Mouse (Mus musculus) forebrain, embryonic 14.5 days (tissue): ENCODE measurements at regions not wholly inside any gene's neighbourhood (a gene's known extent, or its start where the extent isn't known, plus 50 kb on each side); places are given as distances from the start of the nearest gene placed in this dataset.

Experiments used
- ATAC-seq: fragments of 200-750 bp; cut with Nextera tagmentation; 2 replicates; pipeline ENCODE4 v1.8.0; 2017; ENCODE audit warnings: mild to moderate bottlenecking, moderate library complexity
- DNase-seq: peaks from one replicate; pipeline ENCODE4 v3.0.0-alpha.2; 2015; ENCODE audit warnings: low spot score
- H3K27ac ChIP-seq: fragments of 300-500 bp; sonication (generic); 2 replicates; pipeline ENCODE4 v1.5.1; 2014; ENCODE audit warnings: low read depth, mild to moderate bottlenecking, control low read depth, low read length, moderate library complexity
- H3K27me3 ChIP-seq: fragments of 300-500 bp; sonication (generic); replicated peaks from 2 replicates; pipeline ENCODE4 v1.6.1; 2014; ENCODE audit warnings: low read length, control low read depth, mixed read lengths; ENCODE audit not compliant: control insufficient read depth, insufficient read depth
- H3K36me3 ChIP-seq: fragments of 300-500 bp; sonication (generic); 2 replicates; pipeline ENCODE4 v1.6.1; 2014; ENCODE audit warnings: low read length, control low read depth; ENCODE audit not compliant: control insufficient read depth, insufficient read depth
- H3K4me1 ChIP-seq: fragments of 300-500 bp; sonication (generic); 2 replicates; pipeline ENCODE4 v1.6.1; 2014; ENCODE audit warnings: antibody characterized with exemption, low read length, control low read depth; ENCODE audit not compliant: control insufficient read depth, insufficient read depth
- H3K4me2 ChIP-seq: fragments of 300-500 bp; sonication (generic); 2 replicates; pipeline ENCODE4 v1.6.1; 2014; ENCODE audit warnings: mild to moderate bottlenecking, control low read depth, low read length
- H3K4me3 ChIP-seq: fragments of 300-500 bp; sonication (generic); 2 replicates; pipeline ENCODE4 v1.5.1; 2014; ENCODE audit warnings: low read depth, low read length, control low read depth
- H3K9ac ChIP-seq: fragments of 300-500 bp; sonication (generic); 2 replicates; pipeline ENCODE4 v1.6.1; 2014; ENCODE audit warnings: mild to moderate bottlenecking, low read length, control low read depth, moderate library complexity
- H3K9me3 ChIP-seq: fragments of 300-500 bp; sonication (generic); replicated peaks from 2 replicates; pipeline ENCODE4 v1.6.1; 2016; ENCODE audit warnings: low read length, control low read depth, mixed read lengths; ENCODE audit not compliant: control insufficient read depth
- WGBS: fragments of 180-500 bp; shearing (Covaris S2); extraction: QIAGEN DNeasy Blood & Tissue Kit; methylation state at CpG from one replicate; pipeline ENCODE4 v1.1.7; 2014; 5-methylcytosine and 5-hydroxymethylcytosine counted together

- no peak overlapping the region for H3K4me3 ChIP-seq
- H3K9ac ChIP-seq, result no peak overlapping the region
- no peaks in the 10 kb centered on the region for H3K4me1 ChIP-seq
- H3K27ac ChIP-seq, result no peak overlapping the region
- no peaks in the 10 kb centered on the region for H3K9me3 ChIP-seq
- WGBS, result 14% methylated on average over 7 of the region's 7 CpGs
- DNase-seq (peak; percentile 52), ATAC-seq (peak; percentile 40; the same call in 1 of the 2 replicates)
- H3K36me3 ChIP-seq, result no peaks in the 10 kb centered on the region
- H3K4me2 ChIP-seq, result no peak overlapping the region
- H3K27me3 ChIP-seq, result no peaks in the 10 kb centered on the region
Measured at GRCm38 (mm10) chr4:140463296-140463695, 202.5 kb downstream of the Arhgef10l start.

GRCm38 (mm10) chr4:140461317-140461716 is 204.5 kb downstream of the Arhgef10l start:
- H3K9ac ChIP-seq, result no peak overlapping the region
- H3K27me3 ChIP-seq, result no peaks in the 10 kb centered on the region
- H3K4me3 ChIP-seq, result no peak overlapping the region
- H3K9me3 ChIP-seq, result no peaks in the 10 kb centered on the region
- DNase-seq (no peak), ATAC-seq (no peak)
- no peaks in the 10 kb centered on the region for H3K4me1 ChIP-seq
- H3K27ac ChIP-seq, result no peak overlapping the region
- H3K4me2 ChIP-seq, result no peak overlapping the region
- H3K36me3 ChIP-seq, result no peaks in the 10 kb centered on the region
- WGBS, result 77% methylated on average over 16 of the region's 16 CpGs

DNA sequence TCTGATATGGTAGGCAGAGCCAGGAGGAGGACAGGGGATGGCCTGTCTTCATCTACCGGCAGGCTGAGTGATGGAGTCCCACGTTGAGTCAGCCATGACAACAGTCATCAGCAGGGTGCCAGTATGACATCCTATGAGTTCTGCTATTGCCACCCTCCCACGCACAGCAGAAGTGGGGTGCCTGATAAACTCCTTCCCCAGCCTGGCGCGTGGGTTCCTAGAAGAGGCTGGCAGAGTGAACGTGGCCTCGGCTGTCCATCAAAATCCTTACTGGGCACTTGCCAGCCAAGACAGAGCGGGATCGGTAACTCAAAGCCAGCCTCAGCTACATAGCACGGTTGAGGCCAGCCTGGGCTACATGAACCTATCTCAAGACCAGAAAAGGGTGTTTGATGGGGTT is 202.5 kb upstream of the Igsf21 start:
- H3K4me2 ChIP-seq, result no peak overlapping the region
- 88% methylated on average over 10 of the region's 10 CpGs for WGBS
- no peaks in the 10 kb centered on the region for H3K9me3 ChIP-seq
- H3K4me1 ChIP-seq, result 0 out of 2 replicates have a peak, but pooled peaks cover 3% of the 10 kb centered on the region
- no peak for ATAC-seq
- DNase-seq, result no peak
- H3K27me3 ChIP-seq, result no peaks in the 10 kb centered on the region
- no peak overlapping the region for H3K27ac ChIP-seq
- H3K9ac ChIP-seq, result no peak overlapping the region
- no peak overlapping the region for H3K4me3 ChIP-seq
- no peaks in the 10 kb centered on the region for H3K36me3 ChIP-seq

DNA sequence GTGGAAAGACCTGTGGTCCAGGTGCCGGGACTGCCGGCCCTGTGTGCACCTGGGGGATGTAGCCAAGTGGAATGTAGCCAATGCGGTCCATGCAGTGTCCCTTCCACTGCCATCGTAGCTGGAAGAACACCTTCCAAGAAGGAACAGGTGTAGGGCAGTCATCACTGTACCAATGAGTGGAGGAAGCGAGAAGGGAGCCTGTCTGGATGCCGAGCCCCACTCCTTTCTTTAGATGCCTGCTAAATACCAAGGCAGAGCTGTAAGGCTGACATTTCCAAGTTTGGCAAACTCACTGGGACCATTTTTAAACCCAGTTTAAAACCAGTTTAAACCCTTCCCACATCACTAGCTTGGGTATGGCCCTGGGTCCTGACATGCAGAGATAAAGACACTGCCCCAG is 199.9 kb upstream of the Igsf21 start:
- H3K36me3 ChIP-seq, result no peaks in the 10 kb centered on the region
- H3K9ac ChIP-seq, result no peak overlapping the region
- H3K27ac ChIP-seq, result no peak overlapping the region
- H3K27me3 ChIP-seq, result no peaks in the 10 kb centered on the region
- no peaks in the 10 kb centered on the region for H3K9me3 ChIP-seq
- 99% methylated on average over 6 of the region's 6 CpGs for WGBS
- no peak overlapping the region for H3K4me3 ChIP-seq
- ATAC-seq, result no peak
- no peak for DNase-seq
- no peaks in the 10 kb centered on the region; the same call in 1 of the 2 replicates for H3K4me1 ChIP-seq
- no peak overlapping the region for H3K4me2 ChIP-seq

GRCm38 (mm10) chr4:140445931-140446330 is 199.3 kb upstream of the Igsf21 start:
- no peak for DNase-seq
- H3K36me3 ChIP-seq, result no peaks in the 10 kb centered on the region
- H3K27ac ChIP-seq, result no peak overlapping the region
- no peak overlapping the region for H3K4me3 ChIP-seq
- 92% methylated on average over 5 of the region's 5 CpGs for WGBS
- H3K4me2 ChIP-seq, result no peak overlapping the region
- no peaks in the 10 kb centered on the region for H3K27me3 ChIP-seq
- no peaks in the 10 kb centered on the region for H3K9me3 ChIP-seq
- no peaks in the 10 kb centered on the region; the same call in 1 of the 2 replicates for H3K4me1 ChIP-seq
- no peak overlapping the region for H3K9ac ChIP-seq
- no peak for ATAC-seq

GRCm38 (mm10) chr4:140443221-140443620 is 196.6 kb upstream of the Igsf21 start:
- no peaks in the 10 kb centered on the region; the same call in 1 of the 2 replicates for H3K4me1 ChIP-seq
- H3K27ac ChIP-seq, result no peak overlapping the region
- no peaks in the 10 kb centered on the region for H3K9me3 ChIP-seq
- H3K36me3 ChIP-seq, result no peaks in the 10 kb centered on the region
- peak; percentile 29; the same call in 1 of the 2 replicates for ATAC-seq
- WGBS, result 54% methylated on average over 6 of the region's 6 CpGs
- H3K9ac ChIP-seq, result no peak overlapping the region
- no peak overlapping the region for H3K4me3 ChIP-seq
- no peaks in the 10 kb centered on the region for H3K27me3 ChIP-seq
- peak; percentile 70 for DNase-seq
- no peak overlapping the region for H3K4me2 ChIP-seq

GRCm38 (mm10) chr4:140441805-140442204 is 195.2 kb upstream of the Igsf21 start:
- no peak overlapping the region for H3K27ac ChIP-seq
- no peak for ATAC-seq
- no peak overlapping the region for H3K9ac ChIP-seq
- DNase-seq, result no peak
- H3K9me3 ChIP-seq, result no peaks in the 10 kb centered on the region
- no peak overlapping the region for H3K4me2 ChIP-seq
- H3K27me3 ChIP-seq, result no peaks in the 10 kb centered on the region
- WGBS, result 67% methylated on average over 8 of the region's 8 CpGs
- H3K4me3 ChIP-seq, result no peak overlapping the region
- no peaks in the 10 kb centered on the region for H3K36me3 ChIP-seq
- H3K4me1 ChIP-seq, result no peaks in the 10 kb centered on the region; the same call in 1 of the 2 replicates

DNA sequence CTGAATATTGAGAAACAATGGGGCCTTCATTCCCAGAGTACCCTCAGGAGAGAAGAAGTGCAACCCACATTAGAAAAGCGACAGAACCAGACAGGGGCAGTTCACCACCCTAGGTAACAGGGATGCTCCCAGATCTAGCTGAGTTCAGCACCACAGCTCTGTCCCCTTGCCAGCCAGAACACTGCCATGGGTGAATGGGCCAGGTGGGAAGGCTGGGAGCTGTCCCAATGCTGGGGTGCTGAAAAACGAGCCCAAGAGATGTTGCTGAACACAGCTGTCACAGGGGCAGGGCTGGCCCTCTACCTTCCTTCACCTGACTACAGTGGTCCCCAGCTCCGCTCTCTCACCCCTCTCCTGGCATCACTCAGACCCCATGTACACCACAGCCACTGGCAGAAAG is 193.3 kb upstream of the Igsf21 start:
- Histone ChIP-seq H3K9ac (no peak overlapping the region), H3K27me3 (no peaks in the 10 kb centered on the region)
- no peak for DNase-seq

DNA sequence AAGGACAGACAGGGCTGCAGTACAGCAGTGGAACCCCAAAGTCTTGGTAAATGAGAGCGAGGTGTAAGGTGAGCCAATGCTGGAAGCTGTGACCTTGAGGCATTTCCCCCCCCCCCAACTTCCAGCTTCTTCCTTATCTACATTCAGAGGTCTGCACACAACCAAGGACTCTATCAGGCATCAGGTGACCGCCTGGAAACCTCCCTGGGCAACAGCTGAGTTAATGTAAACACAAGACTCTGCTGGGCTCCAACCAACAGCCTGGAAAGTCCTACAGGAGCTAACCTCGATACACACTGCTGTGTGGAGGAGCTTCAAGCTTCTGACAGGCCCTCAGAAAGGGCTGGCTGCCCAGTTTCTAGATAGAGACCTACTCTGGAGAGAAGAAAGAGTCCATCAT is 189.4 kb upstream of the Igsf21 start:
- DNase-seq (no peak), ATAC-seq (no peak)
- Histone ChIP-seq H3K9me3 (no peaks in the 10 kb centered on the region), H3K9ac (no peak overlapping the region), H3K27ac (no peak overlapping the region), H3K4me2 (no peak overlapping the region), H3K4me3 (no peak overlapping the region), H3K4me1 (no peaks in the 10 kb centered on the region), H3K27me3 (no peaks in the 10 kb centered on the region), H3K36me3 (no peaks in the 10 kb centered on the region)
- WGBS, result 70% methylated on average over 3 of the region's 3 CpGs

More for the DNA sequence above, 193.3 kb upstream of the Igsf21 start:
- no peaks in the 10 kb centered on the region for H3K9me3 ChIP-seq
- WGBS, result 21% methylated on average over 3 of the region's 3 CpGs
- no peaks in the 10 kb centered on the region; the same call in 1 of the 2 replicates for H3K4me1 ChIP-seq
- no peak for ATAC-seq
- H3K36me3 ChIP-seq, result no peaks in the 10 kb centered on the region
- no peak overlapping the region for H3K27ac ChIP-seq
- no peak overlapping the region for H3K4me2 ChIP-seq
- no peak overlapping the region for H3K4me3 ChIP-seq
